Mouse (Mus musculus) testis, postnatal 10 days (tissue): Measurements from ENCODE around the gene Gucd1.
"Not testable (repeated sequence)": the region's sequence is repeated elsewhere in the genome, so short reads cannot be mapped to it uniquely, and the experiment has no call there.

Experiments used
- DNase-seq: peaks from one replicate; pipeline ENCODE4 v3.0.0; 2021; ENCODE audit warnings: low spot score

The Gucd1 gene

DNA sequence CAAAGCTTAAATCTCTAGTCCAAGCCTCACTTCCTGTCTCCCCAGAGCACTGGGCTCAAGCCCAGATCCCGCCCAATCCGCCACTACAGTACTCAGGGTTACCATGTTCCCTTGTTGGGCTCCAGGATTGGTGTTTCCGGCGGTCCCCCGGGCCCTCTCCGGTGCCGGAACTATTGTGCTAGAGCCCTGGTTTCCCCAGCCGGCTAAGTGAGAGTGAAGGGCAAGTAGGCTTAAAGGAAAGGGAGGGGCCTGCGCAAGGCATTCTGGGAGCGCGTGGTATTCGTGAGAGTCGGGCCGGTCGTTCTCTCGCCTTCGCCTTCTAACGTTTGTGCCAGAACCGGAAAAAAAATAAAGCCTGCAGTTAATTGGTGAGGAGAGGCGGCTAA lies at the start of gene Gucd1:
Gene Gucd1 (minus strand): TSS at position 215 of the 386 bp plus-strand sequence.
- peak; percentile 98 for DNase-seq

DNA sequence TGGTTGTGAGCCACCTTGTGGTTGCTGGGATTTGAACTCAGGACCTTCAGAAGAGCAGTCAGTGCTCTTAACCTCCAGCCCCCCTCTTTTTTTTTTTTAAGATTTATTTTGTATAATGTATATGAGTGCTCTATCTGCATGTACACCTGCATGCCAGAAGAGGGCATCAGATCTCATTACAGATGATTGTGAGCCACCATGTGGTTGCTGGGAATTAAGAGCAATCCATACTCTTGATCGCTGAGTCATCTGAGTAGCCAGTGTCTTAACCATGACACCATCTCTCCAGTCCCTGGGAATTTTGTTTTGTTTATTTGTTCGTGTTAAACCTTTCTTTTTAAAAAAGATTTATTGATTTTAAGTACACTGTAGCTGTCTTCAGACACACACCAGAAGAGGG lies 49.0 kb upstream of the Gucd1 start:
- not testable (repeated sequence) for DNase-seq

DNA sequence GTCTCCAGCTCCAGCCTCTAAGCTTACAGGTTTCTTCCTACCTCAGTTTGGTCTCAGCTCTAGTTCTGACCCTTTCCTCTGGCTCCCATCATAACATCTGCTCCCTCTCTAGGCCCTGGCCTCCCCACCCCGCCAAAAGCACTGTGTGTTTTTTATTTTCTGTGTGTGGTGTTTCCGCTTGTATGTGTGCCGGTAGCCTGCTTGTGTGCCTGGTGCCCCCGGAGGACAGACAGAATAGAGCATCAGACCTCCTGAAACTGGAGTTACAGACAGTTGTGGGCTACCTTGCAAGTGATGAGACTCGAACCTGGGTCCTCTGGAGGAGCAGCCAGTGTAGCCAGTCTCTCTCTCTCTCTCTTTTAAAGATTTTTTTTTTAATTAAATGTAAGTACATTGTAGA lies 48.5 kb upstream of the Gucd1 start:
- DNase-seq, result peak; percentile 39

DNA sequence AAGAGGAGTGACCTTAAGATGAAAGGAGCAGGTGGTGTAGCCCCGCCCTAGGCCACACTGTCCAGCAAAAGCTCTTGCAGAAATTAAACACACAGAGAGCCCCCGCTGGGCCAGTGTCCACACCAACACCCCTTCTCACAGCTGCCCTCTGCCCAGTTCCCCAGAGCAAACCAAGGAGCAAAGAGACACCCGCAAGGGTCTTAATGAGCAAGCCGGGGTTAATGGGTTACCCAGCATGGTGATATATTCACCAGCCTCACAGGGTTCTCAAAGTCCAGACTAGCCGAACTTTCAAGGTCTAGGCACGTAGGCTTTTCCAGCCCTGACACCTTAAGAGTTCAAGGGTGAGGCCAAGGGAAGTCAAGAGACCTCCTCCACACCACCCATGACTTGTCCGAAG lies 48.1 kb upstream of the Gucd1 start:
- peak; percentile 37 for DNase-seq

DNA sequence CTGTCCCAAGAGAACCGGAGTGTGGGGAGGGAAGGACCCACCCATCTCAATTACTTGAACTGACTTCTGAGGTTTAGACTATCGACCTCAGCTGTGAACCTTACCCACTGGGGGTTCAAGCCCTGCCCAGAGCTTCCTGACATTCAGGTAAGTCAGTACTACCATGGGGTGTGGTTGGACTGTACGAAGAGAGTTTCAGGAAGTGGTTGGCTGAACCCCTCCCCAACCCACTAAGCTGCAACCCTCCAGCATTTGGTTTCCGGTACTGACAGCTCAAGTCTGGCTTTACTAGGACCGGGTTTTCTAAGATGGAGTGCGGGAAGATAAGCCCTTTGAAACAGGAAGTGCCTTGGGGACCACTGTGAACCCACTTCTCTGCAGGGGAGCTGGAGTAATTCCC lies 47.7 kb upstream of the Gucd1 start:
- no peak for DNase-seq

DNA sequence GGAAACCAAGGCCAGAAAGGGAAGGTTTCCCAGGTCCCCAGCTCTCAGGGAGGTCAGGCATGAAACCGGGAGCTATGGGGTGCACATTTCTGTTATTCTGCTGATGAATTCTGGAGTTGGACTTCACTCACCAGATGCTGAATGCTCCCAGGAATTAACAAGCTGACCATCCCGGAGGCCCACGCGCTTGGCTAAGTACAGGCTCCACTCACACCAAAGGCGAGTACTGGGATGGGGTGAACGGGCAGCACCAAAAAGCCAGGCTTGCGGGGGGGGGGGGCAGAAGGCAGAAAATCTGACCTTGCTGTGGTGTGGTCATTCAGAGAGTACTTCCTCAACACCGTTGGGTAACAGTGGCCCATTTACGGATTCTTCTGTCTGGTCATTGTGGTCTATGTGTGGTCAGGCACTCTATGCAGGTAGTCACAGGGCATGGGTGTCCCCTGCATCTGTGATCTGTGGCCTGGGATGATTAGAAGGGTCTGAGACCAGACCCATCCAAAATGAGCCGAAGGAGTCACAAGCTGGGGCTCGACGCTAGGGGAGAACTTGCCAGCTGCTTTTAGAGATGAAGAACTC lies 47.0 kb upstream of the Gucd1 start:
- no peak for DNase-seq

DNA sequence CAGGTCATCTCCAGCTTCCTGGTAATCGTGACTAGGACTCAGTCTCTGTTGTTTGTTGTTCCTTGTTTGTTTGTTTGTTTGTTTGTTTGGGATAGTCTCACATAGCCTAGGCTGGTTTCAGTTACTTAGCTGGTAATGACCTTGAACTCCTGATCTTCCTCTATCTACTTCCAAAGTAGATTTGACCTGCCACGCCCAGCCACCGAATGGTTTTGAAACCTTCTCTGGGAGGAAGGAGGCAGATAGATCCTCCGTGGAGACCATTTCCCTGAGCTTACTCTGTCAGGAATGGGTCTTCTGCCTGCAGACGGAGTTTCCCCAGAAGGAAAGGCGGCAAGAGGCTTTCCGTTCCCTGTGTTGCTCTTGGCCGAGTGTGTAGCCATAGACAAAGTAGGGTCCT lies 44.8 kb upstream of the Gucd1 start:
- DNase-seq, result no peak

DNA sequence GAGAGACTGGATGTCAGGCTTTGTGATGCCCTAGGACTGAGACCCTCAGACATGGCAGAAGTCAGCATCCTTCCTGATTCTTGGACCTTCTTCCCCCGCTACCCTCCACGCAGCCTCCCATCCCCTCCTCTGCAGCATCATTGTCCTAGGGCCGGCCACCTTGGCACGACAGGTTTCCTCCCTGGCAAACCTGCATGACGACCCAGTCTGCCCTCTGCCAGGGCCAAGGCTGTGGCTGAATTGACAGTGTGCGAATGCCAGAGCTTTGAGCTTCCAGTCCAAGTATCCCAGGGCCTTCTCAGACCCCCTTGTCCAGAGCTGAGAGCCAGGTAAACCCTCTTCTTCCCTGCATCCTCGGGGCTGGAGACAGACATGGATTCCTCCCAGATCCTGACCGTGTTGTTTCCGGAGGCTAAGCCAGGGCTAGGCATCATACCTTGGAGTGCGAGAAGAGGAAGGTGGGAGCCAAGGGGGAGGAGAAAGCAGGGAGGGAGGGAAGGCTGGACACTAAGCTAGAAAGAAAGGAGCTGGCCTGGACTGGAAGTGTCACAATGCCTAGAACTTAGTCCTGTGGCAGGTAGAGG lies 43.4 kb upstream of the Gucd1 start, which contains the start of gene Ggt1:
Gene Ggt1 (plus strand): TSS at position 534 of the 584 bp plus-strand sequence.
- DNase-seq, result peak; percentile 39

DNA sequence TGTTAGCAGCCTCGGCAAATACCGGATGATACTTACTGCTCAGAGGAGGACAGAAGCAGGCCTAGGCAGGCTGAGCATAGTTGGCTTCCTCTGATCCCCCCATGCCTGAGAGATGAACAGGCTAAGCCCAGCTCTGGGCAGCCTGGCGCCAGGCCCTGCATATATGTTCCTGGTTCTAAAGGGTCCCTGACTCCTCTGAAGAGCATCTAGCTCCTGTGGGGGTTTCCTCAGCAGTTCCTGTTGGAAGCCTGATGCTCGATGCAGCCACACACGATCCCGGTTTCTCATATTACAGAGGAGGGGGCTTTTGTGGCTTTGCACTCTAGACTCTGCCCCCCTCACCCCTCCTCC lies 42.8 kb upstream of the Gucd1 start:
- no peak for DNase-seq

DNA sequence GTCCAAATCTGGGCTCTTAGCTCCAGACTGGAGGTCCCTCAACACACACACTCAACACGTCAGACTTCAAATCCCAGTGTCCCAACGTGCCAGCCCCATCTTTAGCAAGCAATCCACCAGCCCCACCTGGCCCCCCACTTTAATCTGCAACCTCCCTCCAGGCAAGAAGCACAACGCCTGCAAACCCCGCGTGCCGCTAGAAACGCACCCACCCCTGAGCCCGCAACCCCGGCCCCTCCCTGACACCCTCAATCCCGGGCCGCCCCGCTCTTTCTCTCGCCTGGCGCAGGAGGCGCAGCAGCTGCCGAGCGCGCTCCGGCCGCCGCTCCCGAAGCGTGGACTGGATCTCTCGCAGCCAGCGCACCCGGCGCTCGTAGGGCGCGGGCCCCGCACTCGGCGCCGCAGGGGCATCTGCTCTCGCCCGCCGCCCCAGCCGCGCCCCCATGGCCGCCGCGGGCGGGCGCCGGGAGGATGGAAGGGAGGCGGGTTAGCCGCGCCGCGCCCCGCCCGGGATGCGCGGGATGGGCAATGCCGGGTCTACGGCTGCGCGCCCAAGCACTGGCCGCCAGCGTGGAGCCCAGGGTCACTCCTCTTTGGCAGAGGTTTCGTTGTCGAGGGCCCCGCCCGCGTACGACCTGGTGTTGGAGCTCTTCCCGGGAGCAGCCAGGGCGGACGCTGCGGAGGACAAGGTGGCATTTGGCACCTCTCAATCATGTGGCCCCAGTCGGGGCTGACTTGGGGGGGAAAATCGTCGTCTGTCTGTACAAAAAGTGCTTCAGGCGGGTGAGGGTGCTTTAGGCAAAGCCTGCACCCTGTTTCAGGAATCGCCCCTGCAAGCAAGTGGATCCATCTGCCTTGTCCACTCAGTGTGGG lies 42.1 kb upstream of the Gucd1 start, which contains the start of gene Lrrc75b:
Gene Lrrc75b (minus strand): TSS at position 655 of the 873 bp plus-strand sequence.
- DNase-seq, result peak; percentile 76

DNA sequence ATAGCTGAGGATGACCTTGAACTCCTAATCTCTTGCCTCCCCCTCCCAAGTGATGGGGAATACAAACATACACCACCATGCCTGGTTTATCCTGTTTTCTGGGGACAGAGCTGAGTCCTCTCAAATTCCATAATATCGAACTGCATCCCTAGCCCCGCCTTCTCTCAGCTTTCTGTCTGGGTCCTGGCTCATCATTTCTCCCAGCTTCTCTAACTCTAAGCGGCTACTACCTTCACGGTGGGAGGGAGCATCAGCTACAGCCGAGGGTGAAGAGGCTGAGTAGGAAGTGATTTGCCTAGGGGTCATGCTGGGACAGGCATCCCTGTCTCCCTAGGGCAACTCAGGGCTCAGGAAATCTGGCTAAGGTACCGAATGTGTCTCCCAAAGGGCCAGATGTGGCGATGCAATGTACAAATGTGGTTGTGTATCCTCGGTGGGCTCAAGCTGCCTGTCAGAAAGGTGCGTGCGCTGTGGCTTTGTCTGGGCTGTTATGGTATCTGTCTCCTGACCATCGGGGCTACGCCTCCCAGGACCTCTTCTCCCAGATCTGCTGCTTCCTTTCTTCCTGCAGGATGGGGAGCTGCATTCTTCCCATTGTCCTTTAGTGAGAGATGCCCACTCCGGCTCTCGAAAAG lies 41.4 kb upstream of the Gucd1 start:
- peak; percentile 44 for DNase-seq

DNA sequence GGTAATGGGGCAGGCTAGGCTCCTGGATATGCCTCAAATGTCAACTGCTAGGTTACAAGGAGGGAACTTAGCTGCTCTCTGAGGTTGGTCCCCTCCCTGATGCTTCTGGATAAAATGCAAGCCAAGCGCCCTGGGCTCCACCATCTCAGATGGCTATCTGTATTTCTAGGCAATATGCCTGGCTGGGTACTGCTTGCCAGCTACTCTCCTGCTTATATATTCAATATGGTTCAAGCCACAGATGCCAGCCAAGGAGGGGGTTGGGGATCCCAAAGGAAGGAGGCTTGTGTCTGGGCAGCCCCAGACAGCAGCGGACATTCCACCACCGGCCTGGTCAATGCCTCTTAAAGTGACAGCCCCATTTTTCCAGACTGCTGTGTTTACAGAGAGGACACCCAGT lies 40.7 kb upstream of the Gucd1 start:
- peak; percentile 45 for DNase-seq

DNA sequence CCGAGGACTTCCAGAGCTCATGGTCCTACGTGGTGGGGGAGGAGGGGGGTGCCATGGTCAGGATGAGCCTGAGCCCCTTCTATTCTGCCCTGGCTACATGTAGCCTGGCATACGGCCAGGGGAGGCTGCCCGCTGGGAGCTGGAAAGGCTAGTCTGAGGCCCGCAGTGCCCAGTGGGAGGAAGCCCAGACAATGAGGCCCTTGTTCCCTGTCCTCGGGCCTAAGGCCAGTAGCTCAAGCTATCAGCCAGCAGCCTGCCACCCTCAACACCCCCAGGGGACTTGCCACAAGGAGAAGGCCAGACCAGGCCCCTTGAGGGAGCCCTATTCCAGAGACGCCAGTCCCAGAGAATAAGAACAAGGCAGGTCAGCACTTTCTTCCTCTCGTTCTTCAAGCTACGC lies 38.3 kb upstream of the Gucd1 start:
- peak; percentile 86 for DNase-seq

DNA sequence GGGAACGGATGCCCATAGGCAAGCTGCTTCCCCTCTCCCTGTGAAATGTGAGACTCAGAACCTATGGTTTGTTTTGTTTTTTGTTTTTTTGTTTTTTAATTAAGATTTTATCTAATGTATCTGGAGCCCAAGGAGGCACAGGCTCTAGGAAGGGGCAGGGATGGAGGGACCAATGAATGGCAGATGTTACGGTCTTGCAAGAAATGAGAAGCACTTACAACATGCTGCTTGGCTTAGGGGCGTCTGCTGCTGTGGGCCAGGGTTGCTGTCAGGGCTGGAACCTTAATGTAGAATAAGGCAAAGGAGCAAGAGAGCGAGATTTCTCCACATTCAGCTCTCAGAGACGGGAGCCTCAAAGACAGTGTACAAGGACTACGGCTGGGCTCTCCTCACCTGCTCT lies 37.8 kb upstream of the Gucd1 start:
- no peak for DNase-seq

DNA sequence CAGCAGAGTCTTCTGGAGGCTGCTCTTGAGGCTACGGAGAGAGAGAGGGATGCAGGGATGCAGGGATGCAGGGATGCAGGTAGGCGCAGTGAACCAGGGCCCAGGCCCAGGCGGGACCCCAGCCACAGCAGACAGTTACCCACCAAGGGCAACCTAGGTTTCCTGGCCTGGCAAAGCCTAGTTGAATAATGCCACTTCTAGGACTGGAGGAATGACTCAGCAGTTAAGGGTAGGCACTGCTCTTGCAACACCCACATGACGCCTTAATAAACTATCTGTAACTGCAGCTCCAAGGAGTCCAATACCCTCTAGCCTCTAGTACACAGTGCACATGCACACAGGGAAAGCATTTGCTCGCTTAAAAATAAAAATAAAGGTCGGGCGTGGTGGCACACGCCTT lies 36.3 kb upstream of the Gucd1 start:
- DNase-seq, result no peak

DNA sequence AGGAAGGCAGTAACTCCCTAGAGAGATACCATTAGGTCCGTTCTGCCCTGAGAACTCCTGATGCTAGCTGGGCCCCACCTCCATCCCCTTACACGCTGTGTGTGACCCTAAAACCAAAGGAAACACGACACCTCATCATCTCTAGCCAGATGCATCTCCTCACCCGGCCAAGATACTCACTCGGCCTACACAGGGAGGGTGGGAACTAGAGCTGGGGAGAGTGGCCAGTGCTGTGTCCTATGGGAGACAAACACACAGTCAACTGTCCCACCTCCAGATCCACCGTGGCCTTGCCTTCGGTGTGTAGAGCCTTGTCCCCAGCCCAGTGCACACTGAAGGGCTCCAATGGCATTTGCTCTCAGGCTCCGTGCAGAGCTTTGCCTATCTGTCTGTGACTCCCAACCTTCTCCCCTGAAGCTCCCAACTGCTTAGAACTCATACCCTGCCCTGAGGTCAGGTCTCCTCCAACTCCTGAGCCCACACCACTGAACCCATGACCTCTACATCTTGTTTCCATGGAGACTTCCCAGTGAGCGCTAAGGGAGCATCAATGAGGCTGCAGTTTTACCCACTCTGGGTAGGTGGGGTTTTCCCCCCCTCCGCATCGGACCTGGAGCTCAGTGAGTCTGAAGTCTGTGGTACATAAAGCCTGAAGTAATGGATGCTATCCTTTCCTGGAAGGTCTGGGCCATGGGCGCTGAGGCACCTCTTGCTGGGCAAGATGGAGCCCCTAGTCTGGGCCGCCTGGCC lies 35.1 kb upstream of the Gucd1 start:
- peak; percentile 42 for DNase-seq

DNA sequence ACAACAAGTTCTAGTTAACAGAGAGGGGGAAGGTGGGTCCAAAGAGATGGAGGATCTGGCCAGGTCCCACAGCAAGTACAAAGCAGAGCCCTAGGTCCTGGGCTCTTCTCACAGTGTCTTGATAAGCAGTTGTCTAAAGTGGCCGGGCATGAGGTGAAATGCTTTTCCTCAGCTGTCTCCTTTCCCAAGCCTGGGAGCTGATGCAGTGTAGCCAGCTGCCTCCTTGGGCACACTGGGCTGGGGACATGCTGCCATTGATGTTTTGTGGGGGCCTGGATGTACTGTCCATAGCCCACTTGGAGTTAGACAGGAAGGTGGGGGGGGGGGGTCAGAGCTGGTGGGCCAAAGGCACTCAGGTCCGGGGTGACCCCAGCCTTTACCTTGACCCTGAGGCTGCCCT lies 34.3 kb upstream of the Gucd1 start:
- DNase-seq, result peak; percentile 37

DNA sequence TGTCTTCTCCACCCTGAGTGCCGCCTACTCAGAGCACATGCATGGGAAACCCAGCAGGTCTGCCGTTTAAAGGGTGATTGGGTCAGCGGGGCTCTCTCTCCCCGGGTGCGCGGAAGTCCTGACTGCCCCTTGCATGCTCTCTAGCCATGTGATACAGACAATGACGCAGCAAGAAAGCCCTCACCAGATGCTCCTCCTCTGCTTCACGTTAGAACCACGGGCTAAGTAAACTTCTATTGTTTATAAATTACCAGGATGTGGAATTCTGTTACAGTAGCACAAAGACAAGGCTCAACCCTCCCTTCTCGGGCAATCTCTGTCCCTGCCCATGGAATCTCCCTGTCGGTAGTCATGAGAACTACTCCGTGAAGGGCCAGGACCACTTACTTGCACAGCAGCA lies 33.4 kb upstream of the Gucd1 start:
- DNase-seq, result peak; percentile 41

DNA sequence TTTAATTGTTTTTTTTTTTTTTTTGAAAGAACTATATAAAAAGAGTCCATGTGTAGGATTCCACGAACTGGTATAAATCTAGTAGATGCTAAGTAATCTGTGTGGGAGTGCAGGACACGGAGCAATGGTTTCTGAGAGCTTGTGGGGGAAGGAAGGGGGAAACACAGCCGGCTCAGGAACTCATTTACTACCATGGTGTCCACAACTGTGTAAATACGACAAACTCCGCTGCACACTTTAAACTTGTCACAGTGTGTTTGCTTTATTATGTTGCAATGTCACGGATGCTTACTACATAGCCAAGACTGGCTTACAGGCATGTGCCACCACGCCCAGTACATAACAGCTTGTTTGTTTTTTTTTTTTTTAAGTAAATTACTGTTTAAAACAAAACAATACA lies 32.1 kb upstream of the Gucd1 start:
- DNase-seq, result no peak

DNA sequence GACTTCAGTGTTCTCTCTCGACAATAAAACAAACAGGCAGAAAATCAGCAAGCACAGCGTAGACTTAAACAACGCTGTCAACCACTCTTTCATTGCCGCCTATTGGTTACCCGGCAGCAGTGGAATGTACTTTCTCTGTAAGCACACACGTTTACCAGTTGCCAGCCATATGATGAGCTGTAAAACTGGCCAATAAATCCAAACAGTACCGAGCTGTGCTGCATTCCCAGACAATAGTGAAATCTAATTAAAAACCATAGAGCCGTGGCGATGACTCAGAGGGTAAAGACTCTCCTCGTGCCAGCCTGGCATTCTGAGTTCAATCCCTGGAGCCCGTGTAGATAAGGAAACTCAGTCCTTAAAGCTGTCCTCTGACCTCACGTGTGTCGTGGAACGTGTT lies 30.7 kb upstream of the Gucd1 start:
- DNase-seq, result no peak

DNA sequence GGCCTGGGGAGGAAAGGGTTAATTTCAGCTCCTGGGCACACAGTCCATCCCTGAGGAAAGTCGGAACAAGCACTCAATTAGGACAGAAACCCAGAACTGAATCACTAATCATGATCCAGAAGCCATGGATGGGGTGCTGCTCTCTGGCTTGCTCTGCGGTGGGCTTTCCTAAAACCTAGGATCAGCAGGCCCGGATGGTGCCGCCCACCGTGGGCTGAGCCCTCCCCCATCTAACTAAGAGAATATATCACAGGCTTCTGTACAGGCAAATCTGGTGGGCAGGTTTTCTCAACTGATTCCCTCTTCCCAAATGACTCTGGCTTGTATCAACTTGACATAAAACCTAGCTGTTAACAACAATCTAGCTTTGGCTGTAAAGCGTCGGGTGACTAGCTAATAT lies 30.1 kb upstream of the Gucd1 start:
- no peak for DNase-seq

DNA sequence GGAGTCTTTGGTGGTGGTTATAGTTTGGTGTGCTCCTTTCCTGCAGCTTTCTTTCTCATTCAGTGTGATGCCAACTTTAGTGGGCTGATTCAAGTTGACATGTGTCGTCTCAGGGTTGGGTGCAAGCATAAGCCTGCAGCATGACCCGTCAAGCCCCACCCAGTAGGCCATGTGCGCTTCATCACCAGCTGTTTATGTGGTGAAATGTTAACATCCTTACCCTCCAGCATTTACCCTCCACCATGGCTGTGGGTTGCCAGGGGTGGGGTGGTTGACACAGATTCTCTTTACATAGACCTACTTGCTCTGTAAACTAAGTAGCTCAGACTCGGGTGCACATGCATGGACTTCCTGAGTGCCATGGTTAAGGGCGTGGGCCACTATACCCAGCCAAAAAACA lies 18.4 kb upstream of the Gucd1 start:
- DNase-seq, result no peak
